In genomic region chr11:83371267-83371666, GRCm38 (mm10) we compare ENCODE assay signal across 14 mouse cellular contexts. TPM values are rescaled to one million over a fixed set of nuclear protein-coding genes. Genes with fewer than 3 reads are reported as not detected.
A peak's percentile ranks its signal among the peaks of the same experiment; 100 is the strongest.
DNase-seq lines count a peak whose midpoint lies in the region.
"Had no signal": no experiment of that assay in that cellular context is flagged by ENCODE, and none has a peak within 500 bp of the region (broad histone marks: within the 10 kb centered on the region; RNA-seq: fewer than 3 reads in every experiment).

No protein-coding gene starts in this region.

- intact Hi-C loops in heart, postnatal 25 days (cut with DNase I): no loop called here

- peak; percentile 65 for DNase-seq in right cerebral cortex, adult 18-20 months
- DNase-seq in right cerebral cortex, postnatal 4 days: no peak
- DNase-seq in cerebellum, adult 18-20 months: peak; percentile 44 to 50
- DNase-seq in frontal cortex, postnatal 36 days (ENCODE audit: low spot score in 2 of 2): peak; percentile 24 to 52
- peak; percentile 25 for DNase-seq in retina, postnatal 7 days (ENCODE audit: low read depth, low spot score)
- no peak for DNase-seq in thymus, postnatal 14 days
- no peak for DNase-seq in thymus, postnatal 4 days
- no peak for DNase-seq in heart, postnatal 25 days (ENCODE audit: low spot score)
- DNase-seq: kidney, adult 11 months; kidney, postnatal 25 days; lung, adult 18-20 months; lung, postnatal 36 days; thymus, postnatal 36 days had no signal

RNA-seq across cellular contexts. Expression of gene Rasl10b, which starts 37.7 kb away (rescaled TPM):
- 10 to 100 TPM; 49.6 to 60.1 TPM for total RNA-seq in heart, postnatal 25 days (2021)
- total RNA-seq: common myeloid progenitor, adult 5-6 weeks had no signal

RNA-seq across cellular contexts. Expression of gene Gas2l2, which starts 58.0 kb away (rescaled TPM):
- total RNA-seq in heart, postnatal 25 days (2021): not detected
- total RNA-seq: common myeloid progenitor, adult 5-6 weeks had no signal

Comparison
In these comparisons a context has a peak if more than half of its experiments do, and no peak if none do; other contexts are left out.
1. DNase-seq: peak in right cerebral cortex, adult 18-20 months (single experiment), cerebellum, adult 18-20 months (2 of 2), frontal cortex, postnatal 36 days (2 of 2) and retina, postnatal 7 days (single experiment); none in right cerebral cortex, postnatal 4 days (single experiment), thymus, postnatal 14 days (single experiment), thymus, postnatal 4 days (single experiment) and heart, postnatal 25 days (single experiment).